Mouse (Mus musculus) heart, postnatal 0 days (tissue): Measurements from ENCODE around the gene Vasn. TPM values are rescaled to one million over a fixed set of nuclear protein-coding genes. Genes with fewer than 3 reads are reported as not detected.

ENCODE experiments used
- ATAC-seq: fragments of 200-750 bp; cut with Nextera tagmentation; 2 replicates; pipeline ENCODE4 v1.8.0; 2017; ENCODE audit warnings: low read depth, moderate number of reproducible peaks, moderate library complexity; ENCODE audit not compliant: insufficient read depth
- DNase-seq: peaks from one replicate; pipeline ENCODE4 v3.0.0-alpha.2; 2016; ENCODE audit warnings: low spot score
- H3K27ac ChIP-seq: fragments of 300-500 bp; sonication (generic); 2 replicates; pipeline ENCODE4 v1.5.1; 2014; ENCODE audit warnings: low read depth, mild to moderate bottlenecking
- H3K27me3 ChIP-seq: fragments of 300-500 bp; sonication (generic); 2 replicates; pipeline ENCODE4 v1.6.1; 2014; ENCODE audit warnings: low read length, mixed read lengths; ENCODE audit not compliant: control insufficient read depth, insufficient read depth
- H3K36me3 ChIP-seq: fragments of 300-500 bp; sonication (generic); replicated peaks from 2 replicates; pipeline ENCODE4 v1.6.1; 2014; ENCODE audit warnings: low read length, mixed read lengths; ENCODE audit not compliant: control insufficient read depth, insufficient read depth
- H3K4me1 ChIP-seq: fragments of 300-500 bp; sonication (generic); 2 replicates; pipeline ENCODE4 v1.6.1; 2014; ENCODE audit warnings: antibody characterized with exemption; ENCODE audit not compliant: control insufficient read depth, insufficient read depth
- H3K4me2 ChIP-seq: fragments of 300-500 bp; sonication (generic); 2 replicates; pipeline ENCODE4 v1.6.1; 2014; ENCODE audit warnings: low read depth, mild to moderate bottlenecking, low read length, moderate library complexity
- H3K4me3 ChIP-seq: fragments of 300-500 bp; sonication (generic); 2 replicates; pipeline ENCODE4 v1.5.1; 2014; ENCODE audit warnings: low read depth, low read length
- H3K9ac ChIP-seq: fragments of 300-500 bp; sonication (generic); replicated peaks from 2 replicates; pipeline ENCODE4 v1.6.1; 2014; ENCODE audit warnings: low read depth, low read length, mixed read lengths
- H3K9me3 ChIP-seq: fragments of 300-500 bp; sonication (generic); replicated peaks from 2 replicates; pipeline ENCODE4 v1.6.1; 2016; ENCODE audit warnings: low read length; ENCODE audit not compliant: control insufficient read depth
- CTCF ChIP-seq: IDR thresholded peaks from 2 replicates; pipeline ENCODE4 v1.5.1; 2016; ENCODE audit warnings: antibody characterized with exemption, control low read depth, low read depth
- EP300 ChIP-seq: IDR thresholded peaks from 2 replicates; pipeline ENCODE4 v1.6.1; 2016; ENCODE audit warnings: antibody characterized with exemption, low read depth
- WGBS: fragments of 180-500 bp; shearing (Covaris S2); extraction: QIAGEN DNeasy Blood & Tissue Kit; methylation state at CpG from one replicate; pipeline ENCODE4 v1.1.7; 2014; 5-methylcytosine and 5-hydroxymethylcytosine counted together
- polyA plus RNA-seq: library from polyadenylated mRNA; unstranded; fragments of >200 nt; fragmentation: Nextera tagmentation; extraction: Ambion mirVana; gene quantifications from 2 replicates; pipeline ENCODE4 v1.2.1, GENCODE M21; 2015
- total RNA-seq: library from RNA; depleted of rRNA; stranded (reverse); fragments of >200 nt; gene quantifications from 2 replicates; pipeline ENCODE4 v1.2.3, GENCODE M21; 2014; ENCODE audit warnings: low replicate concordance

Vasn gene
- total and polyA plus RNA-seq, 2 experiments from 2014 or later = 9.3 to 38.7 TPM

GRCm38 (mm10) chr16:4643670-4644419 is 4.1 kb downstream of the Vasn start:
- Histone ChIP-seq H3K4me2 (peak overlapping the region; percentile 75), H3K27ac (peak overlapping the region; percentile 93), H3K9ac (no peak overlapping the region), H3K4me1 (peaks cover 73% of the 10 kb centered on the region), H3K9me3 (no peaks in the 10 kb centered on the region), H3K4me3 (no peak overlapping the region), H3K36me3 (peaks cover 6% of the 10 kb centered on the region), H3K27me3 (no peaks in the 10 kb centered on the region)
- TF ChIP-seq CTCF (no peak; the same call in 1 of the 2 replicates), EP300 (peak; percentile 69; the same call in 1 of the 2 replicates)
- ATAC-seq = peak; percentile 68
- peak; percentile 73 for DNase-seq
- WGBS = 29% methylated on average over 11 of the region's 11 CpGs

GRCm38 (mm10) chr16:4645867-4646266 is 6.1 kb downstream of the Vasn start:
- Histone ChIP-seq H3K9ac (no peak overlapping the region), H3K27ac (no peak overlapping the region; the same call in 1 of the 2 replicates), H3K4me3 (no peak overlapping the region), H3K4me2 (no peak overlapping the region), H3K4me1 (peaks cover 67% of the 10 kb centered on the region), H3K9me3 (no peaks in the 10 kb centered on the region), H3K36me3 (peaks cover 27% of the 10 kb centered on the region), H3K27me3 (no peaks in the 10 kb centered on the region)
- ATAC-seq = no peak
- 68% methylated on average over 4 of the region's 4 CpGs for WGBS
- TF ChIP-seq CTCF = no peak
- TF ChIP-seq EP300 = no peak
- DNase-seq = no peak

- no peak overlapping the region for H3K4me3 ChIP-seq
- 71% methylated on average over 4 of the region's 4 CpGs for WGBS
- no peaks in the 10 kb centered on the region for H3K9me3 ChIP-seq
- no peak overlapping the region for H3K9ac ChIP-seq
- no peaks in the 10 kb centered on the region for H3K27me3 ChIP-seq
- DNase-seq (no peak), ATAC-seq (no peak)
- H3K27ac ChIP-seq = peak overlapping the region; percentile 55
- H3K4me1 ChIP-seq = peaks cover 63% of the 10 kb centered on the region
- H3K36me3 ChIP-seq = peaks cover 34% of the 10 kb centered on the region
- no peak for TF ChIP-seq EP300
- TF ChIP-seq CTCF = no peak
- no peak overlapping the region for H3K4me2 ChIP-seq
Observed at GRCm38 (mm10) chr16:4646831-4647230, 7.1 kb downstream of the Vasn start.

- H3K36me3 ChIP-seq = peaks cover 40% of the 10 kb centered on the region
- no peak overlapping the region for H3K4me3 ChIP-seq
Observed at GRCm38 (mm10) chr16:4647651-4648141, 8.0 kb downstream of the Vasn start.

GRCm38 (mm10) chr16:4648416-4649023 is 8.8 kb downstream of the Vasn start:
- Histone ChIP-seq H3K4me2 (no peak overlapping the region), H3K4me1 (peaks cover 63% of the 10 kb centered on the region), H3K27me3 (no peaks in the 10 kb centered on the region), H3K9me3 (no peaks in the 10 kb centered on the region), H3K36me3 (peaks cover 40% of the 10 kb centered on the region), H3K4me3 (no peak overlapping the region), H3K27ac (no peak overlapping the region), H3K9ac (no peak overlapping the region)
- TF ChIP-seq CTCF = no peak
- ATAC-seq (no peak), DNase-seq (peak; percentile 4)
- WGBS = 89% methylated on average over 28 of the region's 28 CpGs

More at GRCm38 (mm10) chr16:4647651-4648141, 8.0 kb downstream of the Vasn start:
- Histone ChIP-seq H3K4me1 (peaks cover 65% of the 10 kb centered on the region), H3K27ac (peak overlapping the region; percentile 55), H3K9ac (peak overlapping the region; percentile 13; the same call in 1 of the 2 replicates), H3K9me3 (no peaks in the 10 kb centered on the region), H3K4me2 (no peak overlapping the region), H3K27me3 (no peaks in the 10 kb centered on the region)
- TF ChIP-seq EP300 = no peak
- no peak for TF ChIP-seq CTCF
- DNase-seq (no peak), ATAC-seq (0 out of 2 replicates have a peak, but pooled peaks have one; percentile 9)
- 38% methylated on average over 13 of the region's 13 CpGs for WGBS
